19 mouse cellular contexts compared by ENCODE assay signal in the genomic region with DNA sequence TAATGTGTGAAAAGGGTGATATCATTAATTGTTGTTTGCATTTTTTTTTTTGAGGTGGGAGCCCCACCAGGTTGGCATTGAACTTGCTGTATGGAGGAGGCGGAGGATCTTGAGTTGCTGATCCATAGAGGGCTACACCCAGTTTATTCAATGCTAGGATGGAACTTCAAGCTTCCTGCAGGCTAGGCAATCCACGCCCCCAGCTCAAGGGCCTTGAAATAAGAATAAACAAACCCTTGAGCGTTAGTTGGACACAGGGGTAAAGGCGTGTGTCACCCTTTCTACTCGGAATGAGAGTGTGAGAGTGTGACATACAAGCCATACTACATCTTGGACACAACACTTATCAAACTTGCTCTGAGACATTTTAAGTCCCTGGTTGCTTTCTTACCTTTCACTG. TPM values are rescaled to one million over a fixed set of nuclear protein-coding genes. Genes with fewer than 3 reads are reported as not detected.
DNase-seq lines count a peak whose midpoint lies in the region; ATAC-seq and TF ChIP-seq lines count a peak whose summit lies in the region.
"Had no signal": no experiment of that assay in that cellular context is flagged by ENCODE, and none has a peak within 500 bp of the region (broad histone marks: within the 10 kb centered on the region; RNA-seq: fewer than 3 reads in every experiment).

No protein-coding gene starts in this region.

- no peaks in the 10 kb centered on the region for H3K36me3 ChIP-seq in kidney, embryonic 15.5 days
- H3K36me3 ChIP-seq in E14TG2a.4 (ENCODE audit: insufficient read depth, low read length), result no peaks in the 10 kb centered on the region
- H3K36me3 ChIP-seq in liver, embryonic 13.5 days, result no peaks in the 10 kb centered on the region
- no peaks in the 10 kb centered on the region for H3K36me3 ChIP-seq in hindbrain, embryonic 14.5 days (replicated peaks; ENCODE audit: control insufficient read depth, insufficient read depth)
- H3K36me3 ChIP-seq: embryonic facial prominence, embryonic 13.5 days had no signal

- H3K9me3 ChIP-seq in kidney, embryonic 15.5 days (replicated peaks), result no peaks in the 10 kb centered on the region
- H3K9me3 ChIP-seq in E14TG2a.4 (ENCODE audit: low read length), result no peaks in the 10 kb centered on the region
- H3K9me3 ChIP-seq in liver, embryonic 13.5 days (replicated peaks), result no peaks in the 10 kb centered on the region
- H3K9me3 ChIP-seq in hindbrain, embryonic 14.5 days (ENCODE audit: control insufficient read depth, low read length), result no peaks in the 10 kb centered on the region
- H3K9me3 ChIP-seq: embryonic facial prominence, embryonic 13.5 days; G1E had no signal

- H3K4me1 ChIP-seq in kidney, embryonic 15.5 days, result peaks cover 22% of the 10 kb centered on the region
- peaks cover 41% of the 10 kb centered on the region for H3K4me1 ChIP-seq in E14TG2a.4 (replicated peaks; ENCODE audit: low read depth, low read length)
- peaks cover 39% of the 10 kb centered on the region for H3K4me1 ChIP-seq in liver, embryonic 13.5 days (replicated peaks)
- 0 out of 2 replicates have a peak, but pooled peaks cover 16% of the 10 kb centered on the region for H3K4me1 ChIP-seq in hindbrain, embryonic 14.5 days (replicated peaks; ENCODE audit: control insufficient read depth, insufficient read depth, low read length)

- no peak for DNase-seq in kidney, adult 11 months
- no peak for DNase-seq in liver, embryonic 13.5 days
- peak; percentile 61 for DNase-seq in lung, postnatal 25 days (ENCODE audit: low spot score)
- DNase-seq in urinary bladder, postnatal 10 days (ENCODE audit: low spot score), result no peak
- DNase-seq in B cell, adult 2 months, result no peak
- no peak for DNase-seq in hindbrain, embryonic 14.5 days (ENCODE audit: low spot score)
- DNase-seq: cerebellum, adult 11 months; kidney, postnatal 10 days; layer of hippocampus, adult 9-11 months; right cerebral cortex, adult 18-20 months; thymus, postnatal 4 days had no signal

- ATAC-seq in kidney, embryonic 15.5 days (replicated peaks; ENCODE audit: low FRiP score), result no peak
- no peak for ATAC-seq in liver, embryonic 13.5 days (ENCODE audit: low read depth)
- no peak for ATAC-seq in hindbrain, embryonic 14.5 days (ENCODE audit: low FRiP score)

- 0 out of 2 replicates have a peak overlapping the region, but pooled peaks have one; percentile 1 for H3K27ac ChIP-seq in kidney, embryonic 15.5 days
- H3K27ac ChIP-seq in liver, embryonic 13.5 days, result peak overlapping the region; percentile 19; the same call in 1 of the 2 replicates
- H3K27ac ChIP-seq in hindbrain, embryonic 14.5 days, result no peak overlapping the region
- H3K27ac ChIP-seq: embryonic facial prominence, embryonic 13.5 days; macrophage had no signal

- no peak overlapping the region for H3K9ac ChIP-seq in kidney, embryonic 15.5 days
- no peak overlapping the region for H3K9ac ChIP-seq in liver, embryonic 13.5 days
- H3K9ac ChIP-seq in hindbrain, embryonic 14.5 days, result no peak overlapping the region
- H3K9ac ChIP-seq: embryonic facial prominence, embryonic 13.5 days had no signal

- 56% methylated on average over 5 of the region's 5 CpGs for WGBS in kidney, embryonic 15.5 days
- WGBS in liver, embryonic 13.5 days (ENCODE audit: insufficient replicate concordance), result 56% methylated on average over 5 of the region's 5 CpGs
- 85% methylated on average over 5 of the region's 5 CpGs for WGBS in hindbrain, embryonic 14.5 days

- TF ChIP-seq CTCF in E14TG2a.4 (conservative IDR thresholded peaks at IDR 0.05; ENCODE audit: low read length), result no peak

- no peaks in the 10 kb centered on the region for H3K27me3 ChIP-seq in kidney, embryonic 15.5 days
- no peaks in the 10 kb centered on the region for H3K27me3 ChIP-seq in E14TG2a.4 (ENCODE audit: insufficient read depth, low read length)
- no peaks in the 10 kb centered on the region for H3K27me3 ChIP-seq in liver, embryonic 13.5 days
- H3K27me3 ChIP-seq in hindbrain, embryonic 14.5 days (ENCODE audit: control insufficient read depth, insufficient read depth, low read length), result no peaks in the 10 kb centered on the region
- H3K27me3 ChIP-seq: embryonic facial prominence, embryonic 13.5 days had no signal

- H3K4me2 ChIP-seq in kidney, embryonic 15.5 days, result no peak overlapping the region
- H3K4me2 ChIP-seq in liver, embryonic 13.5 days, result 0 out of 2 replicates have a peak overlapping the region, but pooled peaks have one; percentile 15
- no peak overlapping the region for H3K4me2 ChIP-seq in hindbrain, embryonic 14.5 days (replicated peaks)

- no peak overlapping the region for H3K4me3 ChIP-seq in kidney, embryonic 15.5 days (replicated peaks)
- H3K4me3 ChIP-seq in E14TG2a.4 (replicated peaks; ENCODE audit: low read length), result 0 out of 2 replicates have a peak overlapping the region, but pooled peaks have one; percentile 20
- no peak overlapping the region for H3K4me3 ChIP-seq in liver, embryonic 13.5 days (replicated peaks)
- no peak overlapping the region for H3K4me3 ChIP-seq in hindbrain, embryonic 14.5 days (replicated peaks; ENCODE audit: low read length)

RNA-seq across cellular contexts. Expression of gene Smim13, which starts 2.0 kb away (rescaled TPM):
- 10.1 and 10.7 TPM in 2 replicates for polyA plus RNA-seq in kidney, embryonic 15.5 days (2015; fragmentation: Nextera tagmentation; extraction: Ambion mirVana)
- polyA plus RNA-seq in liver, embryonic 13.5 days (2015; fragmentation: Nextera tagmentation; extraction: Ambion mirVana), result 5.4 and 6.6 TPM in 2 replicates
- 28.9 and 37.8 TPM in 2 replicates for polyA plus RNA-seq in hindbrain, embryonic 14.5 days (2014; fragmentation: Nextera tagmentation; extraction: Ambion mirVana)

RNA-seq across cellular contexts. Expression of gene Gm17364, which starts 22.1 kb away (rescaled TPM):
- polyA plus RNA-seq in kidney, embryonic 15.5 days (2015; fragmentation: Nextera tagmentation; extraction: Ambion mirVana), result not detected in 2 replicates
- polyA plus RNA-seq in liver, embryonic 13.5 days (2015; fragmentation: Nextera tagmentation; extraction: Ambion mirVana), result not detected in 2 replicates
- polyA plus RNA-seq in hindbrain, embryonic 14.5 days (2014; fragmentation: Nextera tagmentation; extraction: Ambion mirVana), result not detected in 2 replicates
- polyA plus RNA-seq: embryonic facial prominence, embryonic 13.5 days; forebrain, embryonic 11.5 days; G1E; macrophage; midbrain, postnatal 0 days; neural tube, embryonic 14.5 days had no signal

RNA-seq across cellular contexts. Expression of gene Elovl2, which starts 31.5 kb away (rescaled TPM):
- 16.8 and 19.2 TPM in 2 replicates for polyA plus RNA-seq in kidney, embryonic 15.5 days (2015; fragmentation: Nextera tagmentation; extraction: Ambion mirVana)
- polyA plus RNA-seq in liver, embryonic 13.5 days (2015; fragmentation: Nextera tagmentation; extraction: Ambion mirVana), result 24.3 and 34.8 TPM in 2 replicates
- 39.7 and 45.8 TPM in 2 replicates for polyA plus RNA-seq in hindbrain, embryonic 14.5 days (2014; fragmentation: Nextera tagmentation; extraction: Ambion mirVana)
- polyA plus RNA-seq: G1E had no signal
